Mouse (Mus musculus): Measurements from ENCODE around the gene Exph5.

GRCm38 (mm10) chr9:53408548-53408947 is 107.1 kb downstream of the Exph5 start:
- TF ChIP-seq CTCF (conservative IDR thresholded peaks at IDR 0.05; ENCODE audit: low read length) (no peak), NANOG (IDR thresholded peaks at IDR 0.05; ENCODE audit: borderline replicate concordance, low read length) (no peak), POU5F1 (IDR thresholded peaks at IDR 0.05; ENCODE audit: borderline replicate concordance, low read length) (no peak)

Measured in E14TG2a.4 (cell line).